Mouse (Mus musculus) lung, postnatal 0 days (tissue): ENCODE results near the gene Prkch.

Experiments used
- CTCF ChIP-seq: IDR thresholded peaks from 2 replicates; pipeline ENCODE4 v1.5.1; 2016; ENCODE audit warnings: antibody characterized with exemption, mild to moderate bottlenecking
- EP300 ChIP-seq: IDR thresholded peaks from 2 replicates; pipeline ENCODE4 v1.6.1; 2016; ENCODE audit warnings: antibody characterized with exemption, mild to moderate bottlenecking, control low read depth

DNA sequence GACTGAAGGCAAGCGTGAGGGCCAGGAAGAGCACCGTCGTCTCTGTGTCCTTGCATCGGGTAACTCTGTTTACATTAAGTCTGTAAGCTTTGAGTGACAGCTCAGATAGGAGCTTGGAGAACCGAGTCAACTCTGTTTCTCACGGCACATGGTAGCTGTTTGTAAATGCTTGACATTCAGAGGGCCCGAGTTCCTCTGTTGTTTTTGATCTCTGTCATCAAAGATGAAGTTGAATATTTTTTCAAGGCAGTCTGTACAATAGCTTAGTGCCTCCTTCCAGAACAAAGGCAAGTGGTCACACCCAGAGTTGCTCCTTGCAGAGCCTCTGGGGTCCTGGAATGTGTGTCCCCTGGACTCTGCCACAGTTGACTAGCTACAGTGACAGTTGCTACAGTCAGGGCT is 94.8 kb downstream of the Prkch start:
- TF ChIP-seq CTCF: no peak
- peak; percentile 63 for TF ChIP-seq EP300
